Mouse (Mus musculus): Measurements from ENCODE around the gene Cdyl. TPM values are rescaled to one million over a fixed set of nuclear protein-coding genes. Genes with fewer than 3 reads are reported as not detected.

Gene Cdyl
- polyA plus RNA-seq, 1 experiment from 2014 or later = 4.9 TPM

GRCm38 (mm10) chr13:35742696-35743095 lies 83.1 kb downstream of the Cdyl start:
- Histone ChIP-seq H3K36me3 (ENCODE audit: control insufficient read depth, insufficient read depth, low read length) (0 out of 2 replicates have a peak, but pooled peaks cover 4% of the 10 kb centered on the region), H3K9ac (ENCODE audit: low read length) (peak overlapping the region; percentile 98)

GRCm38 (mm10) chr13:35743196-35743595 lies 83.6 kb downstream of the Cdyl start:
- Histone ChIP-seq H3K4me2 (ENCODE audit: low read depth, low read length) (peak overlapping the region; percentile 81), H3K27ac (ENCODE audit: low read length) (no peak overlapping the region), H3K9ac (ENCODE audit: low read length) (no peak overlapping the region), H3K36me3 (ENCODE audit: control insufficient read depth, insufficient read depth, low read length) (0 out of 2 replicates have a peak, but pooled peaks cover 4% of the 10 kb centered on the region), H3K27me3 (ENCODE audit: control insufficient read depth, insufficient read depth, low read length) (no peaks in the 10 kb centered on the region; the same call in 1 of the 2 replicates), H3K9me3 (replicated peaks; ENCODE audit: control insufficient read depth, low read length) (peaks cover 13% of the 10 kb centered on the region; the same call in 1 of the 2 replicates), H3K4me3 (replicated peaks; ENCODE audit: low read length) (peak overlapping the region; percentile 93), H3K4me1 (ENCODE audit: control insufficient read depth, insufficient read depth, low read length) (peaks cover 9% of the 10 kb centered on the region; the same call in 1 of the 2 replicates)
- no peak for ATAC-seq (ENCODE audit: insufficient read depth, low FRiP score)
- 36% methylated on average over 1 of the region's 1 CpGs for WGBS

More at GRCm38 (mm10) chr13:35742696-35743095, 83.1 kb downstream of the Cdyl start:
- Histone ChIP-seq H3K27ac (ENCODE audit: low read length) (no peak overlapping the region), H3K4me2 (ENCODE audit: low read depth, low read length) (peak overlapping the region; percentile 81), H3K9me3 (replicated peaks; ENCODE audit: control insufficient read depth, low read length) (peaks cover 13% of the 10 kb centered on the region; the same call in 1 of the 2 replicates), H3K27me3 (ENCODE audit: control insufficient read depth, insufficient read depth, low read length) (no peaks in the 10 kb centered on the region; the same call in 1 of the 2 replicates), H3K4me3 (replicated peaks; ENCODE audit: low read length) (peak overlapping the region; percentile 93), H3K4me1 (ENCODE audit: control insufficient read depth, insufficient read depth, low read length) (peaks cover 9% of the 10 kb centered on the region; the same call in 1 of the 2 replicates)
- WGBS = 22% methylated on average over 4 of the region's 4 CpGs
- no peak for ATAC-seq (ENCODE audit: insufficient read depth, low FRiP score)

GRCm38 (mm10) chr13:35749194-35749593 lies 89.6 kb downstream of the Cdyl start:
- Histone ChIP-seq H3K4me3 (replicated peaks; ENCODE audit: low read length) (no peak overlapping the region), H3K4me1 (ENCODE audit: control insufficient read depth, insufficient read depth, low read length) (no peaks in the 10 kb centered on the region; the same call in 1 of the 2 replicates), H3K27ac (ENCODE audit: low read length) (no peak overlapping the region), H3K36me3 (ENCODE audit: control insufficient read depth, insufficient read depth, low read length) (0 out of 2 replicates have a peak, but pooled peaks cover 4% of the 10 kb centered on the region), H3K9me3 (replicated peaks; ENCODE audit: control insufficient read depth, low read length) (peaks cover 13% of the 10 kb centered on the region; the same call in 1 of the 2 replicates), H3K27me3 (ENCODE audit: control insufficient read depth, insufficient read depth, low read length) (no peaks in the 10 kb centered on the region), H3K4me2 (ENCODE audit: low read depth, low read length) (no peak overlapping the region), H3K9ac (ENCODE audit: low read length) (no peak overlapping the region)
- WGBS = 78% methylated on average over 4 of the region's 4 CpGs
- ATAC-seq (ENCODE audit: insufficient read depth, low FRiP score) = no peak

GRCm38 (mm10) chr13:35749680-35750079 lies 90.0 kb downstream of the Cdyl start:
- H3K27ac ChIP-seq (ENCODE audit: low read length) = no peak overlapping the region
- H3K36me3 ChIP-seq (ENCODE audit: control insufficient read depth, insufficient read depth, low read length) = 0 out of 2 replicates have a peak, but pooled peaks cover 4% of the 10 kb centered on the region
- ATAC-seq (ENCODE audit: insufficient read depth, low FRiP score) = no peak
- no peaks in the 10 kb centered on the region for H3K27me3 ChIP-seq (ENCODE audit: control insufficient read depth, insufficient read depth, low read length)
- H3K4me3 ChIP-seq (replicated peaks; ENCODE audit: low read length) = no peak overlapping the region
- H3K9me3 ChIP-seq (replicated peaks; ENCODE audit: control insufficient read depth, low read length) = peaks cover 13% of the 10 kb centered on the region; the same call in 1 of the 2 replicates
- peaks cover 3% of the 10 kb centered on the region; the same call in 1 of the 2 replicates for H3K4me1 ChIP-seq (ENCODE audit: control insufficient read depth, insufficient read depth, low read length)
- no peak overlapping the region for H3K9ac ChIP-seq (ENCODE audit: low read length)
- H3K4me2 ChIP-seq (ENCODE audit: low read depth, low read length) = no peak overlapping the region
- WGBS = 71% methylated on average over 5 of the region's 5 CpGs

- WGBS = 85% methylated on average over 7 of the region's 7 CpGs
- 0 out of 2 replicates have a peak, but pooled peaks cover 2% of the 10 kb centered on the region for H3K9me3 ChIP-seq (replicated peaks; ENCODE audit: control insufficient read depth, low read length)
- H3K4me1 ChIP-seq (ENCODE audit: control insufficient read depth, insufficient read depth, low read length) = peaks cover 7% of the 10 kb centered on the region; the same call in 1 of the 2 replicates
- H3K4me2 ChIP-seq (ENCODE audit: low read depth, low read length) = no peak overlapping the region
- H3K36me3 ChIP-seq (ENCODE audit: control insufficient read depth, insufficient read depth, low read length) = no peaks in the 10 kb centered on the region
- no peak overlapping the region for H3K4me3 ChIP-seq (replicated peaks; ENCODE audit: low read length)
- no peak for ATAC-seq (ENCODE audit: insufficient read depth, low FRiP score)
- no peaks in the 10 kb centered on the region for H3K27me3 ChIP-seq (ENCODE audit: control insufficient read depth, insufficient read depth, low read length)
- no peak overlapping the region for H3K9ac ChIP-seq (ENCODE audit: low read length)
- H3K27ac ChIP-seq (ENCODE audit: low read length) = no peak overlapping the region
Observed at GRCm38 (mm10) chr13:35752046-35752445, 92.4 kb downstream of the Cdyl start.

GRCm38 (mm10) chr13:35755002-35755401 lies 95.4 kb downstream of the Cdyl start:
- peaks cover 7% of the 10 kb centered on the region; the same call in 1 of the 2 replicates for H3K4me1 ChIP-seq (ENCODE audit: control insufficient read depth, insufficient read depth, low read length)
- H3K27me3 ChIP-seq (ENCODE audit: control insufficient read depth, insufficient read depth, low read length) = no peaks in the 10 kb centered on the region
- H3K9me3 ChIP-seq (replicated peaks; ENCODE audit: control insufficient read depth, low read length) = no peaks in the 10 kb centered on the region
- WGBS = 83% methylated on average over 6 of the region's 6 CpGs
- no peak overlapping the region for H3K4me2 ChIP-seq (ENCODE audit: low read depth, low read length)
- no peak overlapping the region for H3K9ac ChIP-seq (ENCODE audit: low read length)
- H3K36me3 ChIP-seq (ENCODE audit: control insufficient read depth, insufficient read depth, low read length) = no peaks in the 10 kb centered on the region
- no peak overlapping the region for H3K4me3 ChIP-seq (replicated peaks; ENCODE audit: low read length)
- ATAC-seq (ENCODE audit: insufficient read depth, low FRiP score) = no peak
- H3K27ac ChIP-seq (ENCODE audit: low read length) = no peak overlapping the region

- ATAC-seq (ENCODE audit: insufficient read depth, low FRiP score) = no peak
- no peak overlapping the region for H3K4me2 ChIP-seq (ENCODE audit: low read depth, low read length)
- H3K27ac ChIP-seq (ENCODE audit: low read length) = no peak overlapping the region
- no peaks in the 10 kb centered on the region for H3K9me3 ChIP-seq (replicated peaks; ENCODE audit: control insufficient read depth, low read length)
- no peaks in the 10 kb centered on the region for H3K36me3 ChIP-seq (ENCODE audit: control insufficient read depth, insufficient read depth, low read length)
- H3K4me3 ChIP-seq (replicated peaks; ENCODE audit: low read length) = no peak overlapping the region
- H3K9ac ChIP-seq (ENCODE audit: low read length) = no peak overlapping the region
- peaks cover 7% of the 10 kb centered on the region; the same call in 1 of the 2 replicates for H3K4me1 ChIP-seq (ENCODE audit: control insufficient read depth, insufficient read depth, low read length)
- WGBS = 48% methylated on average over 8 of the region's 8 CpGs
- H3K27me3 ChIP-seq (ENCODE audit: control insufficient read depth, insufficient read depth, low read length) = no peaks in the 10 kb centered on the region
Observed at GRCm38 (mm10) chr13:35755655-35756283, 96.1 kb downstream of the Cdyl start.

GRCm38 (mm10) chr13:35756393-35757338 lies 97.0 kb downstream of the Cdyl start:
- Histone ChIP-seq H3K27ac (ENCODE audit: low read length) (no peak overlapping the region), H3K4me2 (ENCODE audit: low read depth, low read length) (no peak overlapping the region), H3K4me1 (ENCODE audit: control insufficient read depth, insufficient read depth, low read length) (peaks cover 7% of the 10 kb centered on the region; the same call in 1 of the 2 replicates), H3K9me3 (replicated peaks; ENCODE audit: control insufficient read depth, low read length) (no peaks in the 10 kb centered on the region), H3K36me3 (ENCODE audit: control insufficient read depth, insufficient read depth, low read length) (no peaks in the 10 kb centered on the region), H3K4me3 (replicated peaks; ENCODE audit: low read length) (no peak overlapping the region), H3K9ac (ENCODE audit: low read length) (no peak overlapping the region), H3K27me3 (ENCODE audit: control insufficient read depth, insufficient read depth, low read length) (no peaks in the 10 kb centered on the region)
- WGBS = 84% methylated on average over 21 of the region's 21 CpGs
- no peak for ATAC-seq (ENCODE audit: insufficient read depth, low FRiP score)

Data from stomach, embryonic 16.5 days (tissue).